Comparison of ENCODE assay signal across 7 mouse cellular contexts in the genomic region with DNA sequence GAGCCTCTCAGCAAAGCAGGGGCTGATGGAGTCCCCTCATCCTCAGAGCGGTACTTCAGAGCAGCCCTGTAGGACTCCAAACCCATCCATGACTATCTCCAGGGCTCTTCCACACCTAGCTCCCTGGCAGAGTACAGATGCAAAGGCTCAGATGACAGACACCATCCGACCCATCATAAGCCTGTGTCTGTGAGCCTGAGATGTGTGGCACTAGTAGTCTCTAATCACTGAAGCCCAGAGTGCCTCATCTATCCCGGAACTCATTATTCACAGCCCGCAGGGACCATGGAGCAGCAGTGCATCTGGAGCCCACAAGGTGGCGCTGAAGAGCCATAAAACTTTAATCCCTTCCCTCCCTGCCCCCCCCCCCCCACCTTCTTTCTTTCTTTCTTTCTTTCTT. TPM values are rescaled to one million over a fixed set of nuclear protein-coding genes. Genes with fewer than 3 reads are reported as not detected.
A peak's percentile ranks its signal among the peaks of the same experiment; 100 is the strongest.
DNase-seq lines count a peak whose midpoint lies in the region; ATAC-seq and TF ChIP-seq lines count a peak whose summit lies in the region.

No protein-coding gene starts in this region.

- DNase-seq in T-cell, adult 2 months (ENCODE audit: low spot score), result peak; percentile 74
- DNase-seq in cerebellum, adult 9-10 months, result peak; percentile 84
- peak; percentile 53 to 83 for DNase-seq in frontal cortex, postnatal 14 days (ENCODE audit: low spot score in 2 of 2)
- peak; percentile 85 for DNase-seq in intestine, embryonic 14.5 days (ENCODE audit: low spot score)
- DNase-seq in left cerebral cortex, postnatal 14 days (ENCODE audit: low spot score in 2 of 2), result peak; percentile 80 to 88

- no peak overlapping the region for H3K27ac ChIP-seq in intestine, embryonic 14.5 days (ENCODE audit: low read depth)
- no peak overlapping the region for H3K27ac ChIP-seq in midbrain, embryonic 12.5 days (replicated peaks)
- no peak overlapping the region for H3K27ac ChIP-seq in small intestine, adult 2 months (ENCODE audit: insufficient read depth, low read depth, low read length)

- WGBS in intestine, embryonic 14.5 days, result 14% methylated on average over 5 of the region's 5 CpGs
- 17% methylated on average over 5 of the region's 5 CpGs for WGBS in midbrain, embryonic 12.5 days
- 21% methylated on average over 5 of the region's 5 CpGs for WGBS in small intestine, adult 2 months

- TF ChIP-seq CTCF in small intestine, adult 2 months (IDR thresholded peaks at IDR 0.05; ENCODE audit: extremely low read depth, insufficient read length, insufficient replicate concordance, low read depth, low read length), result peak; percentile 68

- H3K4me3 ChIP-seq in intestine, embryonic 14.5 days (ENCODE audit: low read depth, low read length), result no peak overlapping the region
- H3K4me3 ChIP-seq in midbrain, embryonic 12.5 days, result no peak overlapping the region
- H3K4me3 ChIP-seq in small intestine, adult 2 months (ENCODE audit: low read depth, low read length), result no peak overlapping the region

- no peak overlapping the region for H3K4me2 ChIP-seq in intestine, embryonic 14.5 days (ENCODE audit: low read length)
- H3K4me2 ChIP-seq in midbrain, embryonic 12.5 days (replicated peaks), result no peak overlapping the region

- intact Hi-C loops in left cerebral cortex, postnatal 14 days (cut with DNase I), result loop anchor here (2.0 kb wide), 1 partner anchor 70 kb away; no protein-coding TSS in a partner anchor

- no peak overlapping the region for H3K9ac ChIP-seq in intestine, embryonic 14.5 days (ENCODE audit: low read length)
- H3K9ac ChIP-seq in midbrain, embryonic 12.5 days (replicated peaks), result 0 out of 2 replicates have a peak overlapping the region, but pooled peaks have one; percentile 5

- H3K9me3 ChIP-seq in intestine, embryonic 14.5 days (ENCODE audit: control insufficient read depth, low read length), result no peaks in the 10 kb centered on the region
- no peaks in the 10 kb centered on the region for H3K9me3 ChIP-seq in midbrain, embryonic 12.5 days

- H3K36me3 ChIP-seq in intestine, embryonic 14.5 days (ENCODE audit: control insufficient read depth, insufficient read depth, low read length), result peaks cover 7% of the 10 kb centered on the region; the same call in 1 of the 2 replicates
- peaks cover 17% of the 10 kb centered on the region for H3K36me3 ChIP-seq in midbrain, embryonic 12.5 days
- no peaks in the 10 kb centered on the region; the same call in 1 of the 2 replicates for H3K36me3 ChIP-seq in small intestine, adult 2 months (ENCODE audit: control insufficient read depth, insufficient read depth, low read length)

- no peak for TF ChIP-seq POLR2A in small intestine, adult 2 months (IDR thresholded peaks at IDR 0.05; ENCODE audit: low read depth, low read length)

- H3K4me1 ChIP-seq in intestine, embryonic 14.5 days (replicated peaks; ENCODE audit: control insufficient read depth, insufficient read depth, low read length), result no peaks in the 10 kb centered on the region
- no peaks in the 10 kb centered on the region for H3K4me1 ChIP-seq in midbrain, embryonic 12.5 days
- H3K4me1 ChIP-seq in small intestine, adult 2 months (ENCODE audit: control insufficient read depth, insufficient read depth, insufficient read length, low read length), result no peaks in the 10 kb centered on the region

- no peaks in the 10 kb centered on the region for H3K27me3 ChIP-seq in intestine, embryonic 14.5 days (replicated peaks; ENCODE audit: control insufficient read depth, insufficient read depth, low read length)
- H3K27me3 ChIP-seq in midbrain, embryonic 12.5 days, result peaks cover 20% of the 10 kb centered on the region
- no peaks in the 10 kb centered on the region for H3K27me3 ChIP-seq in small intestine, adult 2 months (ENCODE audit: control insufficient read depth, insufficient read depth, low read length)

- no peak for ATAC-seq in intestine, embryonic 14.5 days (replicated peaks; ENCODE audit: low FRiP score, low TSS enrichment, low read depth)
- peak; percentile 63; the same call in 1 of the 2 replicates for ATAC-seq in midbrain, embryonic 12.5 days (ENCODE audit: low FRiP score, low read depth)

RNA-seq across cellular contexts. Expression of gene Meis3, which starts 17.4 kb away (rescaled TPM):
- 47.0 and 48.6 TPM in 2 replicates for polyA plus RNA-seq in intestine, embryonic 14.5 days (2014; fragmentation: Nextera tagmentation; extraction: Ambion mirVana)
- total RNA-seq in left cerebral cortex, postnatal 14 days (2021), result 10 to 100 TPM; 37.9 to 40.2 TPM
- 123 and 128 TPM in 2 replicates for polyA plus RNA-seq in midbrain, embryonic 12.5 days (2016; fragmentation: Nextera tagmentation; extraction: Ambion mirVana)
- 20.3 and 21.6 TPM in 2 replicates for polyA plus RNA-seq in small intestine, adult 2 months (2012; rRNA removed)

RNA-seq across cellular contexts. Expression of gene Dhx34, which starts 29.5 kb away (rescaled TPM):
- polyA plus RNA-seq in intestine, embryonic 14.5 days (2014; fragmentation: Nextera tagmentation; extraction: Ambion mirVana), result 11.4 and 17.3 TPM in 2 replicates
- total RNA-seq in left cerebral cortex, postnatal 14 days (2021), result 10 to 100 TPM; 10.7 to 11.2 TPM
- 18.9 and 19.0 TPM in 2 replicates for polyA plus RNA-seq in midbrain, embryonic 12.5 days (2016; fragmentation: Nextera tagmentation; extraction: Ambion mirVana)
- 28.7 and 49.1 TPM in 2 replicates for polyA plus RNA-seq in small intestine, adult 2 months (2012; rRNA removed)

RNA-seq across cellular contexts. Expression of gene C5ar2, which starts 51.6 kb away (rescaled TPM):
- 0.09 TPM in 1 of 2 replicates, not detected in the other for polyA plus RNA-seq in intestine, embryonic 14.5 days (2014; fragmentation: Nextera tagmentation; extraction: Ambion mirVana)
- total RNA-seq in left cerebral cortex, postnatal 14 days (2021), result under 1 TPM; 0.51 to 0.59 TPM
- polyA plus RNA-seq in midbrain, embryonic 12.5 days (2016; fragmentation: Nextera tagmentation; extraction: Ambion mirVana), result 0.11 TPM in 1 of 2 replicates, not detected in the other
- polyA plus RNA-seq in small intestine, adult 2 months (2012; rRNA removed), result 0.32 and 0.34 TPM in 2 replicates
